Mouse (Mus musculus): Measurements from ENCODE around the gene Maml3.

- TF ChIP-seq CTCF (IDR thresholded peaks at IDR 0.05; ENCODE audit: insufficient read depth, low read depth, low read length): no peak
- TF ChIP-seq POLR2A (IDR thresholded peaks at IDR 0.05; ENCODE audit: insufficient read depth, low read depth, low read length): no peak
Observed at GRCm38 (mm10) chr3:52027972-52028371, 76.9 kb downstream of the Maml3 start.

Data from olfactory bulb, adult 2 months (tissue).